Mouse (Mus musculus) neural tube, embryonic 13.5 days (tissue): ENCODE measurements around the gene Mup22. TPM values are rescaled to one million over a fixed set of nuclear protein-coding genes. Genes with fewer than 3 reads are reported as not detected.
"Not testable (repeated sequence)": the region's sequence is repeated elsewhere in the genome, so short reads cannot be mapped to it uniquely, and the experiment has no call there.

ENCODE experiments used
- ATAC-seq: fragments of 200-750 bp; cut with Nextera tagmentation; 2 replicates; pipeline ENCODE4 v1.8.0; 2017; ENCODE audit warnings: low read depth, mild to moderate bottlenecking, moderate TSS enrichment, moderate library complexity
- H3K27ac ChIP-seq: fragments of 300-500 bp; sonication (generic); replicated peaks from 2 replicates; pipeline ENCODE4 v1.5.1; 2015; ENCODE audit warnings: moderate library complexity, mild to moderate bottlenecking, inconsistent platforms
- H3K27me3 ChIP-seq: fragments of 300-500 bp; sonication (generic); 2 replicates; pipeline ENCODE4 v1.6.1; 2015; ENCODE audit warnings: mild to moderate bottlenecking, inconsistent platforms
- H3K36me3 ChIP-seq: fragments of 300-500 bp; sonication (generic); 2 replicates; pipeline ENCODE4 v1.6.1; 2015; ENCODE audit warnings: mild to moderate bottlenecking, inconsistent platforms
- H3K4me1 ChIP-seq: fragments of 300-500 bp; sonication (generic); replicated peaks from 2 replicates; pipeline ENCODE4 v1.6.1; 2015; ENCODE audit warnings: inconsistent platforms
- H3K4me2 ChIP-seq: fragments of 300-500 bp; sonication (generic); 2 replicates; pipeline ENCODE4 v1.6.1; 2015; ENCODE audit warnings: inconsistent platforms, mild to moderate bottlenecking, moderate library complexity
- H3K4me3 ChIP-seq: fragments of 300-500 bp; sonication (generic); 2 replicates; pipeline ENCODE4 v1.5.1; 2015; ENCODE audit warnings: mild to moderate bottlenecking, inconsistent platforms
- H3K9ac ChIP-seq: fragments of 300-500 bp; sonication (generic); 2 replicates; pipeline ENCODE4 v1.6.1; 2015; ENCODE audit warnings: moderate library complexity, mild to moderate bottlenecking, inconsistent platforms
- H3K9me3 ChIP-seq: fragments of 300-500 bp; sonication (generic); 2 replicates; pipeline ENCODE4 v1.6.1; 2016; ENCODE audit warnings: inconsistent platforms
- WGBS: fragments of 180-500 bp; shearing (Covaris S2); methylation state at CpG from one replicate; pipeline ENCODE4 v1.1.7; 2015; 5-methylcytosine and 5-hydroxymethylcytosine counted together
- polyA plus RNA-seq: library from polyadenylated mRNA; unstranded; fragments of >200 nt; fragmentation: Nextera tagmentation; extraction: Ambion mirVana; gene quantifications from 2 replicates; pipeline ENCODE4 v1.2.1, GENCODE M21; 2015

Gene Mup22
- not detected in 2 replicates for polyA plus RNA-seq

DNA sequence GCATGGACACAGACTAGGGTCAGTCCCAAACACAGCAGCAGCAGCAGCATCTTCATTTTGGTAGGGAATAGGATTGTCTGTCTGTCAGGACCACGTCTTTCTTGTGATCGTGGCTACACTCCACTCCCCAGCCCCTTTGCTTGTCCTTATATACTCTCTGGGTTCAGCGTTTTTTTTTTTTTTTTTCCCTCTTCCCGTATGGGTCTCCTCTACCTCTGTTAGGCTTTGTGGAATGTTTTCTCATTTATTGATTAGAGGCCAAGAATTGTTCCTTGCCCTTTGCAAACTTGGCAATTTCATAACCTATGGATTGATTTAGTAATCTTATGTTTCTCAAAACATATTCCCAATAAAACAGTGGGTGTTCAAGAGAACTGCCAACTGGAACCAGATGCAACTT is at the start of gene Mup22:
Gene Mup22 (minus strand): TSS at position 101 of the 400 bp plus-strand sequence.
- 78% methylated on average over 4 of the region's 4 CpGs for WGBS
- not testable (repeated sequence) for H3K36me3 ChIP-seq, H3K27me3 ChIP-seq, H3K27ac ChIP-seq, H3K9me3 ChIP-seq, H3K4me2 ChIP-seq, H3K4me1 ChIP-seq, H3K4me3 ChIP-seq, ATAC-seq, H3K9ac ChIP-seq

DNA sequence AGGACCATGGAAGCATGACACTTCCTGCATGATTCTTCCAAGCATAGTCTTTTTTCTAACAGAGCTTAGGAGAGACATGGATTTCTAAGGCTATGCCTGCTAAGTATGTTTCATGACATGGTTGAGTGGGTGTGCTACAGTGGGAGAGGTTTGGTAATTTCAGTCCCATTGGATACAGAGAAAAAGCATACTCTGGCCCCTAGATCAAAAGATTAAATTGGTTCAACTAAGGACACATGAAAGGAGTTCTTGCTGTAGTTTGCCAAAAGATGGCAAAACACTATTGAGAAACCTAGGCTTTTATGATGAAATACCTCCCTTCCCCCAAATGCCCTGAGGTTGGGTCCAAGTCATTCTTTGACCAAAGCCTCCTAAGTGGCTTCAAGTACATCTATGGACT is 19.6 kb upstream of the Mup22 start:
- not testable (repeated sequence) for H3K4me1 ChIP-seq, H3K9ac ChIP-seq, H3K27ac ChIP-seq, H3K9me3 ChIP-seq, H3K4me2 ChIP-seq, H3K27me3 ChIP-seq, H3K4me3 ChIP-seq, H3K36me3 ChIP-seq, ATAC-seq

Other genes starting within 250 kb of the Mup22 start
- not detected in 2 replicates for gene Mup10, start 239.3 kb downstream of the Mup22 start, polyA plus RNA-seq
- not detected in 2 replicates for gene Mup11, start 159.1 kb downstream of the Mup22 start, polyA plus RNA-seq
- not detected in 2 replicates for gene Mup12, start 80.1 kb downstream of the Mup22 start, polyA plus RNA-seq